Mouse (Mus musculus): ENCODE results near the gene Gm49353.

Gene Gm49353

GRCm38 (mm10) chr10:29198642-29199041 lies at the start of gene Gm49353:
Gene Gm49353 (plus strand): TSS chr10:29198954.
- DNase-seq (ENCODE audit: low spot score in 2 of 2): no peak

- DNase-seq (ENCODE audit: low spot score in 2 of 2): no peak
These were observed 43.5 kb upstream of the Gm49353 start for GRCm38 (mm10) chr10:29155304-29155703.

- DNase-seq (ENCODE audit: low spot score in 2 of 2): no peak
These were observed 37.1 kb upstream of the Gm49353 start for GRCm38 (mm10) chr10:29161664-29162063.

- no peak for DNase-seq (ENCODE audit: low spot score in 2 of 2)
These were observed 25.0 kb upstream of the Gm49353 start for GRCm38 (mm10) chr10:29173778-29174177.

GRCm38 (mm10) chr10:29175656-29176055 lies 23.1 kb upstream of the Gm49353 start:
- no peak for DNase-seq (ENCODE audit: low spot score in 2 of 2)

GRCm38 (mm10) chr10:29176881-29177280 lies 21.9 kb upstream of the Gm49353 start:
- no peak for DNase-seq (ENCODE audit: low spot score in 2 of 2)

GRCm38 (mm10) chr10:29178003-29178402 lies 20.8 kb upstream of the Gm49353 start:
- no peak for DNase-seq (ENCODE audit: low spot score in 2 of 2)

- no peak for DNase-seq (ENCODE audit: low spot score in 2 of 2)
These were observed 18.5 kb upstream of the Gm49353 start for GRCm38 (mm10) chr10:29180210-29180609.

GRCm38 (mm10) chr10:29181046-29181445 lies 17.7 kb upstream of the Gm49353 start:
- DNase-seq (ENCODE audit: low spot score in 2 of 2): no peak

GRCm38 (mm10) chr10:29193769-29194168 lies 5.0 kb upstream of the Gm49353 start:
- DNase-seq (ENCODE audit: low spot score in 2 of 2): no peak

GRCm38 (mm10) chr10:29196811-29197210 lies 1.9 kb upstream of the Gm49353 start:
- DNase-seq (ENCODE audit: low spot score in 2 of 2): no peak

GRCm38 (mm10) chr10:29199835-29200234 lies 1.1 kb downstream of the Gm49353 start:
- no peak for DNase-seq (ENCODE audit: low spot score in 2 of 2)

GRCm38 (mm10) chr10:29200609-29201008 lies 1.9 kb downstream of the Gm49353 start:
- DNase-seq (ENCODE audit: low spot score in 2 of 2): no peak

- DNase-seq (ENCODE audit: low spot score in 2 of 2): no peak
These were observed 8.0 kb downstream of the Gm49353 start for GRCm38 (mm10) chr10:29206730-29207129.

GRCm38 (mm10) chr10:29208735-29209134 lies 10.0 kb downstream of the Gm49353 start:
- DNase-seq (ENCODE audit: low spot score in 2 of 2): no peak

GRCm38 (mm10) chr10:29211453-29211852 lies 12.7 kb downstream of the Gm49353 start, which contains the start of gene 9330159F19Rik:
Gene 9330159F19Rik (plus strand): TSS chr10:29211606.
- DNase-seq (ENCODE audit: low spot score in 2 of 2): peak; percentile 28 to 29

- no peak for DNase-seq (ENCODE audit: low spot score in 2 of 2)
These were observed 14.9 kb downstream of the Gm49353 start for GRCm38 (mm10) chr10:29213534-29214100.

- no peak for DNase-seq (ENCODE audit: low spot score in 2 of 2)
These were observed 18.2 kb downstream of the Gm49353 start for GRCm38 (mm10) chr10:29216957-29217356.

- no peak for DNase-seq (ENCODE audit: low spot score in 2 of 2)
These were observed 18.7 kb downstream of the Gm49353 start for GRCm38 (mm10) chr10:29217451-29217850.

- no peak for DNase-seq (ENCODE audit: low spot score in 2 of 2)
These were observed 26.6 kb downstream of the Gm49353 start for GRCm38 (mm10) chr10:29225329-29225728.

GRCm38 (mm10) chr10:29231208-29231607 lies 32.5 kb downstream of the Gm49353 start:
- DNase-seq (ENCODE audit: low spot score in 2 of 2): no peak

All from urinary bladder, postnatal 36 days (tissue).